Mouse (Mus musculus) liver, adult 2 months (tissue): ENCODE data around the gene She.

ENCODE experiments used
- CTCF ChIP-seq: fragments of 200-500 bp; IDR thresholded peaks from 2 replicates; pipeline ENCODE4 v1.5.1; 2011; ENCODE audit warnings: low read depth, low read length, control low read depth
- POLR2A ChIP-seq: fragments of 200-500 bp; IDR thresholded peaks from 2 replicates; pipeline ENCODE4 v1.6.1; 2011; ENCODE audit warnings: low read length, control low read depth; ENCODE audit not compliant: insufficient read depth; ENCODE audit errors: extremely low read depth

DNA sequence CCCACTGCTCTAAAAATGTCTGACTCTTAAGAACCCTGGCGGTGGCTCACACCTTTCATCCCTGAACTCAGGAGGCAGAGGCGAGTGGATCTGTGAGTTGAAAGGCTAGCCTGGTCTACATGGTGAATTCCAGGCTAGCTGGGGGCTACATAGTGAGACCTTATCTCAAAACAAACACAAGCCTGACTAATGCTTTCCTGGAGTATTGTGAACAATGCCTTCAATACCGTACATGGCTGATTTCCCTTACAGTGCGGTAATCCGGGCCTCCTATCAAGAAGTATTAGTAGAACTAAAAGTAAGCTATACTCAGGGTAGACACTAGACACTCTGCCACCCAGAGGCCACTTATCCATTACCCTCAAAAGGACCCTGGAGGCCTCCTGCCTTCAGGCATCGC, 16.9 kb downstream of the She start:
- no peak for TF ChIP-seq POLR2A
- no peak for TF ChIP-seq CTCF
